Mouse (Mus musculus) megakaryocyte progenitor cell, adult 5-6 weeks (primary cell): ENCODE measurements around the gene Ndufs6. TPM values are rescaled to one million over a fixed set of nuclear protein-coding genes. Genes with fewer than 3 reads are reported as not detected.

Experiments used
- total RNA-seq, 2 experiments: library from RNA; stranded (forward) in 1 of 2; stranded (reverse) in 1 of 2; fragments of 157-497, 149-512 nt in 1 of 2; fragments of 200-1000 nt in 1 of 2; gene quantifications; 2 replicates each; pipeline versions ENCODE4 v1.2.3 to v1.2.4; 2015 to 2017

Ndufs6 gene
- total RNA-seq, 2 experiments from 2014 or later, result 99.7 to 208 TPM

Other genes starting within 250 kb of the Ndufs6 start
- not detected in 2 replicates for gene Irx4, start 68.1 kb downstream of the Ndufs6 start, total RNA-seq (2015)
- gene Irx4, start 68.1 kb downstream of the Ndufs6 start, total RNA-seq (2017), result not detected in 2 replicates
- 133 and 144 TPM in 2 replicates for gene Mrpl36, start within 50 bp of the Ndufs6 start, total RNA-seq (2015)
- 50.8 and 56.5 TPM in 2 replicates for gene Mrpl36, start within 50 bp of the Ndufs6 start, total RNA-seq (2017)
- 12.7 and 13.5 TPM in 2 replicates for gene Lpcat1, start 138.7 kb upstream of the Ndufs6 start, total RNA-seq (2015)
- gene Lpcat1, start 138.7 kb upstream of the Ndufs6 start, total RNA-seq (2017), result 21.6 and 26.5 TPM in 2 replicates
- gene Slc6a3, start 208.2 kb upstream of the Ndufs6 start, total RNA-seq (2015), result not detected in 2 replicates
- not detected in 2 replicates for gene Slc6a3, start 208.2 kb upstream of the Ndufs6 start, total RNA-seq (2017)